Mouse (Mus musculus) forelimb bud, embryonic 11.5 days (tissue): ENCODE results near the gene H2-T23.
"Not testable (repeated sequence)": the region's sequence is repeated elsewhere in the genome, so short reads cannot be mapped to it uniquely, and the experiment has no call there.

Source experiments
- DNase-seq: peaks from one replicate; pipeline ENCODE4 v3.0.0-alpha.2; 2012; ENCODE audit warnings: low read depth, low spot score

Gene H2-T23

GRCm38 (mm10) chr17:36032351-36032875, at the start of gene H2-T23:
H2-T23 (minus strand) TSS chr17:36032855.
- DNase-seq = not testable (repeated sequence)

- not testable (repeated sequence) for DNase-seq
These were observed 49.2 kb upstream of the H2-T23 start for GRCm38 (mm10) chr17:36081901-36082300.

- peak; percentile 88 for DNase-seq
These were observed 28.2 kb upstream of the H2-T23 start for GRCm38 (mm10) chr17:36060829-36061228.

- DNase-seq = not testable (repeated sequence)
These were observed 25.7 kb upstream of the H2-T23 start, which contains the start of gene Gm11127 for GRCm38 (mm10) chr17:36058362-36058761. Gm11127 (minus strand) TSS chr17:36058371.

GRCm38 (mm10) chr17:36057927-36058326, 25.3 kb upstream of the H2-T23 start:
- DNase-seq = not testable (repeated sequence)

- no peak for DNase-seq
These were observed 10.6 kb upstream of the H2-T23 start for GRCm38 (mm10) chr17:36043286-36043685.

GRCm38 (mm10) chr17:36042610-36043169, 10.0 kb upstream of the H2-T23 start, which contains the start of the genes H2-T22 and Gm6034:
H2-T22 (minus strand) TSS chr17:36042747.
Gm6034 (plus strand) TSS chr17:36042961.
- DNase-seq = peak; percentile 74

GRCm38 (mm10) chr17:36042055-36042454, 9.4 kb upstream of the H2-T23 start:
- DNase-seq = not testable (repeated sequence)

GRCm38 (mm10) chr17:36040604-36041003, 7.9 kb upstream of the H2-T23 start:
- not testable (repeated sequence) for DNase-seq

- not testable (repeated sequence) for DNase-seq
These were observed 3.5 kb upstream of the H2-T23 start for GRCm38 (mm10) chr17:36036126-36036525.

GRCm38 (mm10) chr17:36035010-36035638, 2.5 kb upstream of the H2-T23 start:
- DNase-seq = not testable (repeated sequence)

GRCm38 (mm10) chr17:36034524-36034923, 1.9 kb upstream of the H2-T23 start:
- DNase-seq = not testable (repeated sequence)

GRCm38 (mm10) chr17:36031583-36032331, 898 bp downstream of the H2-T23 start:
- not testable (repeated sequence) for DNase-seq

GRCm38 (mm10) chr17:36030703-36031582, 1.7 kb downstream of the H2-T23 start:
- DNase-seq = not testable (repeated sequence)

- not testable (repeated sequence) for DNase-seq
These were observed 2.5 kb downstream of the H2-T23 start for GRCm38 (mm10) chr17:36030046-36030702.

- DNase-seq = no peak
These were observed 3.6 kb downstream of the H2-T23 start for GRCm38 (mm10) chr17:36028879-36029619.

GRCm38 (mm10) chr17:36027663-36028062, 5.0 kb downstream of the H2-T23 start:
- no peak for DNase-seq

GRCm38 (mm10) chr17:36025901-36026300, 6.8 kb downstream of the H2-T23 start:
- DNase-seq = no peak

GRCm38 (mm10) chr17:36025197-36025596, 7.5 kb downstream of the H2-T23 start:
- no peak for DNase-seq
